Mouse (Mus musculus): ENCODE measurements around the gene Csnk2b.

- TF ChIP-seq CTCF (IDR thresholded peaks at IDR 0.05; ENCODE audit: insufficient read depth, low read depth, low read length) (no peak), POLR2A (IDR thresholded peaks at IDR 0.05; ENCODE audit: insufficient read depth, low read depth, low read length) (no peak)
Measured at GRCm38 (mm10) chr17:35101161-35101560, 20.7 kb downstream of the Csnk2b start.

Measured in olfactory bulb, adult 2 months (tissue).